Mouse (Mus musculus) liver, adult 2 months (tissue): ENCODE data around the gene Gm12394.

Experiments used
- CTCF ChIP-seq: fragments of 200-500 bp; IDR thresholded peaks from 2 replicates; pipeline ENCODE4 v1.5.1; 2011; ENCODE audit warnings: low read depth, low read length, control low read depth
- POLR2A ChIP-seq: fragments of 200-500 bp; IDR thresholded peaks from 2 replicates; pipeline ENCODE4 v1.6.1; 2011; ENCODE audit warnings: low read length, control low read depth; ENCODE audit not compliant: insufficient read depth; ENCODE audit errors: extremely low read depth

DNA sequence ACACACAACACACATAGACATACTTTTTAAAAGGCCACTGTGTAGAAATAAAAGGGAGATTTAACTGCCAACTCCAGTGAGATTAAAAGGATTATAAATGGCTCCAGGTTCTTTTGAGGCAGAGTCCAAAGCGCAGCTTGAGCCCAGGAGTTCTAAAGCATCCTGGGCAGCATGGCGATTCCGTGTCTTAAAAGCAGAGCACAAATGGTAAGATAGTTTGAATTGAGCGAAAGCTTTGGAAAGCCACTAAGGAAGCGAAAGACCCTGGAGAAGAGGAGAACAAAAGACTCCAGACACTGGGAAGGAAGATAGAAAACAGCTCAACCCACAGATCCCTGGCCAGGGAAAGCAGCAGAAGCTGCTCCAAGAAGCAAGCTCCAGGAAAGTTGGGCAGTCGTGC is 48.4 kb upstream of the Gm12394 start:
- TF ChIP-seq CTCF (no peak), POLR2A (no peak)
